Mouse (Mus musculus) hindbrain, postnatal 0 days (tissue): Measurements from ENCODE around the gene Tulp3. TPM values are rescaled to one million over a fixed set of nuclear protein-coding genes. Genes with fewer than 3 reads are reported as not detected.

ENCODE experiments used
- ATAC-seq: fragments of 200-750 bp; cut with Nextera tagmentation; 2 replicates; pipeline ENCODE4 v1.8.0; 2017; ENCODE audit warnings: mild to moderate bottlenecking, moderate TSS enrichment, moderate library complexity
- DNase-seq: peaks from one replicate; pipeline ENCODE4 v3.0.0-alpha.2; 2015; ENCODE audit warnings: low spot score
- H3K27ac ChIP-seq: fragments of 300-500 bp; sonication (generic); 2 replicates; pipeline ENCODE4 v1.5.1; 2014; ENCODE audit warnings: mild to moderate bottlenecking
- H3K27me3 ChIP-seq: fragments of 300-500 bp; sonication (generic); 2 replicates; pipeline ENCODE4 v1.6.1; 2014; ENCODE audit warnings: low read length, mixed read lengths; ENCODE audit not compliant: insufficient read depth
- H3K36me3 ChIP-seq: fragments of 300-500 bp; sonication (generic); 2 replicates; pipeline ENCODE4 v1.6.1; 2014; ENCODE audit warnings: low read length, mixed read lengths; ENCODE audit not compliant: insufficient read depth
- H3K4me1 ChIP-seq: fragments of 300-500 bp; sonication (generic); 2 replicates; pipeline ENCODE4 v1.6.1; 2014; ENCODE audit warnings: antibody characterized with exemption, low read length, mixed read lengths; ENCODE audit not compliant: insufficient read depth
- H3K4me2 ChIP-seq: fragments of 300-500 bp; sonication (generic); 2 replicates; pipeline ENCODE4 v1.6.1; 2014; ENCODE audit warnings: low read depth, mild to moderate bottlenecking, low read length, moderate library complexity, mixed read lengths
- H3K4me3 ChIP-seq: fragments of 300-500 bp; sonication (generic); 2 replicates; pipeline ENCODE4 v1.5.1; 2014; ENCODE audit warnings: low read length
- H3K9ac ChIP-seq: fragments of 300-500 bp; sonication (generic); replicated peaks from 2 replicates; pipeline ENCODE4 v1.6.1; 2014; ENCODE audit warnings: mild to moderate bottlenecking, low read length, moderate library complexity, mixed read lengths
- H3K9me3 ChIP-seq: fragments of 300-500 bp; sonication (generic); 2 replicates; pipeline ENCODE4 v1.6.1; 2016; ENCODE audit warnings: low read length, mixed read lengths
- CTCF ChIP-seq: IDR thresholded peaks from 2 replicates; pipeline ENCODE4 v1.5.1; 2016; ENCODE audit warnings: antibody characterized with exemption, control low read depth, low read depth
- WGBS: fragments of 180-500 bp; shearing (Covaris S2); extraction: QIAGEN DNeasy Blood & Tissue Kit; methylation state at CpG from one replicate; pipeline ENCODE4 v1.1.7; 2014; 5-methylcytosine and 5-hydroxymethylcytosine counted together
- polyA plus RNA-seq: library from polyadenylated mRNA; unstranded; fragments of >200 nt; fragmentation: Nextera tagmentation; extraction: Ambion mirVana; gene quantifications from 2 replicates; pipeline ENCODE4 v1.2.1, GENCODE M21; 2015
- total RNA-seq: library from RNA; depleted of rRNA; stranded (reverse); fragments of >200 nt; gene quantifications from 2 replicates; pipeline ENCODE4 v1.2.3, GENCODE M21; 2014; rRNA removed

Tulp3 gene
- total and polyA plus RNA-seq, 2 experiments from 2014 or later: 12.8 to 15.8 TPM

DNA sequence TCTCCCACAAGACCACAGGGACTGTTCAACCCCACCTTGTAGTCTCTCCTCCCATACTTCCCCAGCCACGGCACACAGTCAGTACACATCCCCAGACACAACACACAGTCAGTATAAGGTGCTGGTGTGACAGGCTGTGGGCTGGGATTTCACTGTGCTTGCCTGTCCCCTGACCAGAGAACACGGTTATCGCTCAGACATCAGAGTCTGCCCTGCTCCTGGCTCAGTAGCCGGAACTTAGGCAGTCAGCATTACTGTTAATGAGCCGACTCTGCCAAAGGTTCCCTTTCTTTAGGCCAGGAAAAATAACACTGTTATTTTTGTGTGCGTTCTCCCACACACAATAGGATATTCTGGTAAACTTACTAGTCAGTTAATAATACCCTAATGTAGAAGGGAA is 79.3 kb downstream of the Tulp3 start:
- no peak for TF ChIP-seq CTCF
- Histone ChIP-seq H3K27me3 (no peaks in the 10 kb centered on the region), H3K36me3 (no peaks in the 10 kb centered on the region), H3K27ac (no peak overlapping the region), H3K9ac (no peak overlapping the region), H3K4me2 (no peak overlapping the region), H3K4me3 (no peak overlapping the region), H3K9me3 (no peaks in the 10 kb centered on the region), H3K4me1 (no peaks in the 10 kb centered on the region)
- DNase-seq (no peak), ATAC-seq (no peak)
- WGBS: 85% methylated on average over 6 of the region's 6 CpGs

GRCm38 (mm10) chr6:128275506-128276064 is 80.1 kb downstream of the Tulp3 start:
- Histone ChIP-seq H3K9ac (no peak overlapping the region), H3K4me2 (no peak overlapping the region), H3K27me3 (no peaks in the 10 kb centered on the region), H3K4me1 (no peaks in the 10 kb centered on the region), H3K27ac (no peak overlapping the region), H3K9me3 (no peaks in the 10 kb centered on the region), H3K36me3 (no peaks in the 10 kb centered on the region), H3K4me3 (no peak overlapping the region)
- ATAC-seq: peak; percentile 53; the same call in 1 of the 2 replicates
- DNase-seq: peak; percentile 18
- WGBS: 76% methylated on average over 8 of the region's 8 CpGs
- TF ChIP-seq CTCF: no peak

DNA sequence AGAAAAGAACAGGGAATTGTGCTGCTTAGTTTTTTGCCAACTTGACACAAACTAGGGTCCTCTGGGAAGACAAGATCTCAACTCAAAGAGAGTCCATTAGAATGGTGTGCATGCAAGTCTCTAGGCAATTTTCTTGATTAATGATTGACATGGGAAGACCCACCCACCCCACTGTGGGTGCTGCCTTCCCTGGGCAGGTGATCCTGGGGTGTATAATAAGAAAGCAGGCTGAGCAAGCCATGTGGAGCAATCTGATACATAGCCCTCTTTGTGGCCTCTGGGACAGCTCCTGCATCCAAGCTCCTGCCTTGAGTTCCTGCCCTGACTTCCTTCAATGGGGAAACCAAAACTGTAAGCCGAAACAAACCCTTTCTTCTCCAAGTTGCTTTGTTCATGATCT is 82.1 kb downstream of the Tulp3 start:
- Histone ChIP-seq H3K4me1 (no peaks in the 10 kb centered on the region), H3K27ac (no peak overlapping the region), H3K4me2 (no peak overlapping the region), H3K9me3 (no peaks in the 10 kb centered on the region), H3K36me3 (no peaks in the 10 kb centered on the region), H3K4me3 (no peak overlapping the region), H3K9ac (no peak overlapping the region), H3K27me3 (no peaks in the 10 kb centered on the region)
- ATAC-seq: no peak
- TF ChIP-seq CTCF: no peak
- 89% methylated on average over 1 of the region's 1 CpGs for WGBS
- no peak for DNase-seq

DNA sequence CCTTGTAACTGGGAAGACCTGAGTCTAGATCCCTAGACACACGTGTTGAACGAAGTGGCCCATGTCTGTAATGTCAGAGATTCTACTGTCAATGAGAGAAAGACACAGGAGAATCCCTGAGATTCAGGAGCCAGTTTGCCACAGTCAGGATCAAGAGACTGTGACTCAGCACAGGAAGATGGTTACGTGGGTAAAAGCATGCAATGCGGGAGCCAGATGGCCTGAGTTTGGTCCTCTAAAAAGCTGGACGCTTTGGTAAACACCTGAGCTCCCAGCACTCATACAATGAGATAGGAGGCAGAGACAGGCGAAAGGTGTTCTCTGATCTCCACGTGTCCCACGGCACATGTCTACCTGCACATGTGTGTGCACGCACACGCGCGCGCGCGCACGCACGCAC is 82.9 kb downstream of the Tulp3 start:
- Histone ChIP-seq H3K27ac (no peak overlapping the region), H3K4me2 (no peak overlapping the region), H3K4me1 (no peaks in the 10 kb centered on the region), H3K9ac (no peak overlapping the region), H3K36me3 (no peaks in the 10 kb centered on the region), H3K27me3 (no peaks in the 10 kb centered on the region), H3K4me3 (no peak overlapping the region), H3K9me3 (no peaks in the 10 kb centered on the region)
- no peak for TF ChIP-seq CTCF
- DNase-seq: no peak
- 95% methylated on average over 17 of the region's 17 CpGs for WGBS
- ATAC-seq: no peak

Other genes with a start within 250 kb of the Tulp3 start
- 177 and 266 TPM in 2 replicates for gene Tspan9, start 212.3 kb downstream of the Tulp3 start, total RNA-seq
- gene Tspan9, start 212.3 kb downstream of the Tulp3 start, polyA plus RNA-seq: 70.1 and 73.8 TPM in 2 replicates
- 0.84 and 0.97 TPM in 2 replicates for gene Tead4, start 55.0 kb downstream of the Tulp3 start, total RNA-seq
- 0.45 and 0.77 TPM in 2 replicates for gene Tead4, start 55.0 kb downstream of the Tulp3 start, polyA plus RNA-seq
- gene Rhno1, start 7.1 kb upstream of the Tulp3 start, total RNA-seq: 22.8 and 23.1 TPM in 2 replicates
- gene Rhno1, start 7.1 kb upstream of the Tulp3 start, polyA plus RNA-seq: 53.9 and 55.2 TPM in 2 replicates
- gene Foxm1, start 7.1 kb upstream of the Tulp3 start, total RNA-seq: 9.7 and 14.4 TPM in 2 replicates
- 7.2 and 7.5 TPM in 2 replicates for gene Foxm1, start 7.1 kb upstream of the Tulp3 start, polyA plus RNA-seq
- gene Tex52, start 19.6 kb upstream of the Tulp3 start, total RNA-seq: 1.4 TPM in 1 of 2 replicates, not detected in the other
- 0.20 and 0.25 TPM in 2 replicates for gene Tex52, start 19.6 kb upstream of the Tulp3 start, polyA plus RNA-seq
- not detected in 2 replicates for gene Gm44596, start 19.7 kb upstream of the Tulp3 start, total RNA-seq
- not detected in 2 replicates for gene Gm44596, start 19.7 kb upstream of the Tulp3 start, polyA plus RNA-seq
- gene Nrip2, start 43.4 kb upstream of the Tulp3 start, total RNA-seq: 8.4 and 13.5 TPM in 2 replicates
- gene Nrip2, start 43.4 kb upstream of the Tulp3 start, polyA plus RNA-seq: 9.8 and 10.8 TPM in 2 replicates
- gene Itfg2, start 69.1 kb upstream of the Tulp3 start, total RNA-seq: 33.7 and 80.8 TPM in 2 replicates
- gene Itfg2, start 69.1 kb upstream of the Tulp3 start, polyA plus RNA-seq: 34.0 and 34.1 TPM in 2 replicates
- gene Fkbp4, start 82.8 kb upstream of the Tulp3 start, total RNA-seq: 161 and 164 TPM in 2 replicates
- 238 and 246 TPM in 2 replicates for gene Fkbp4, start 82.8 kb upstream of the Tulp3 start, polyA plus RNA-seq
- 0.14 TPM in 1 of 2 replicates, not detected in the other for gene Pzp, start 170.9 kb upstream of the Tulp3 start, total RNA-seq
- gene Pzp, start 170.9 kb upstream of the Tulp3 start, polyA plus RNA-seq: 0.03 and 0.18 TPM in 2 replicates
- gene A2ml1, start 225.8 kb upstream of the Tulp3 start, total RNA-seq: 0.79 and 1.6 TPM in 2 replicates
- gene A2ml1, start 225.8 kb upstream of the Tulp3 start, polyA plus RNA-seq: 13.2 and 13.8 TPM in 2 replicates